Mouse (Mus musculus) limb, embryonic 12.5 days (tissue): Measurements from ENCODE around the gene Snrpd3. TPM values are rescaled to one million over a fixed set of nuclear protein-coding genes. Genes with fewer than 3 reads are reported as not detected.
"Not testable (repeated sequence)": the region's sequence is repeated elsewhere in the genome, so short reads cannot be mapped to it uniquely, and the experiment has no call there.

Experiments used
- ATAC-seq: fragments of 200-750 bp; cut with Nextera tagmentation; 2 replicates; pipeline ENCODE4 v1.8.0; 2017; ENCODE audit warnings: low read depth, moderate TSS enrichment; ENCODE audit not compliant: insufficient number of reproducible peaks, insufficient read depth, low FRiP score, low TSS enrichment
- H3K27ac ChIP-seq: fragments of 300-500 bp; sonication (generic); 2 replicates; pipeline ENCODE4 v1.5.1; 2016; ENCODE audit warnings: mild to moderate bottlenecking, moderate library complexity
- H3K27me3 ChIP-seq: fragments of 300-500 bp; sonication (generic); 2 replicates; pipeline ENCODE4 v1.6.1; 2016; ENCODE audit warnings: mild to moderate bottlenecking, moderate library complexity
- H3K36me3 ChIP-seq: fragments of 300-500 bp; sonication (generic); 2 replicates; pipeline ENCODE4 v1.6.1; 2016; ENCODE audit warnings: mild to moderate bottlenecking, moderate library complexity
- H3K4me1 ChIP-seq: fragments of 300-500 bp; sonication (generic); replicated peaks from 2 replicates; pipeline ENCODE4 v1.6.1; 2016
- H3K4me2 ChIP-seq: fragments of 300-500 bp; sonication (generic); 2 replicates; pipeline ENCODE4 v1.6.1; 2016; ENCODE audit warnings: mild to moderate bottlenecking, moderate library complexity
- H3K4me3 ChIP-seq: fragments of 300-500 bp; sonication (generic); replicated peaks from 2 replicates; pipeline ENCODE4 v1.5.1; 2016; ENCODE audit warnings: mild to moderate bottlenecking
- H3K9ac ChIP-seq: fragments of 300-500 bp; sonication (generic); replicated peaks from 2 replicates; pipeline ENCODE4 v1.6.1; 2016; ENCODE audit warnings: mild to moderate bottlenecking, moderate library complexity
- H3K9me3 ChIP-seq: fragments of 300-500 bp; sonication (generic); 2 replicates; pipeline ENCODE4 v1.6.1; 2016; ENCODE audit warnings: mild to moderate bottlenecking, moderate library complexity
- WGBS: fragments of 180-500 bp; shearing (Covaris S2); methylation state at CpG from one replicate; pipeline ENCODE4 v1.1.7; 2016; 5-methylcytosine and 5-hydroxymethylcytosine counted together
- polyA plus RNA-seq: library from polyadenylated mRNA; unstranded; fragments of >200 nt; fragmentation: Nextera tagmentation; extraction: Ambion mirVana; gene quantifications from 2 replicates; pipeline ENCODE4 v1.2.1, GENCODE M21; 2016

The Snrpd3 gene
- polyA plus RNA-seq, 1 experiment from 2014 or later, result 203 TPM

- Histone ChIP-seq H3K4me1 (no peaks in the 10 kb centered on the region), H3K9ac (no peak overlapping the region), H3K27me3 (no peaks in the 10 kb centered on the region), H3K9me3 (no peaks in the 10 kb centered on the region), H3K36me3 (no peaks in the 10 kb centered on the region), H3K27ac (no peak overlapping the region), H3K4me3 (no peak overlapping the region), H3K4me2 (no peak overlapping the region)
- no peak for ATAC-seq
- 55% methylated on average over 9 of the region's 9 CpGs for WGBS
These were observed 31.0 kb upstream of the Snrpd3 start for GRCm38 (mm10) chr10:75486086-75486979.

GRCm38 (mm10) chr10:75487131-75487530, 30.2 kb upstream of the Snrpd3 start:
- Histone ChIP-seq H3K4me1 (no peaks in the 10 kb centered on the region), H3K27ac (no peak overlapping the region), H3K27me3 (no peaks in the 10 kb centered on the region), H3K9me3 (no peaks in the 10 kb centered on the region), H3K4me2 (no peak overlapping the region), H3K4me3 (no peak overlapping the region), H3K9ac (no peak overlapping the region), H3K36me3 (no peaks in the 10 kb centered on the region)
- no peak for ATAC-seq
- WGBS, result 70% methylated on average over 3 of the region's 3 CpGs

GRCm38 (mm10) chr10:75489522-75489921, 27.8 kb upstream of the Snrpd3 start:
- no peak for ATAC-seq
- 65% methylated on average over 2 of the region's 2 CpGs for WGBS
- H3K4me1 ChIP-seq, result no peaks in the 10 kb centered on the region
- no peaks in the 10 kb centered on the region for H3K9me3 ChIP-seq
- H3K27ac ChIP-seq, result no peak overlapping the region
- no peaks in the 10 kb centered on the region for H3K36me3 ChIP-seq
- no peak overlapping the region for H3K9ac ChIP-seq
- no peak overlapping the region for H3K4me3 ChIP-seq
- H3K27me3 ChIP-seq, result no peaks in the 10 kb centered on the region
- no peak overlapping the region for H3K4me2 ChIP-seq

- Histone ChIP-seq H3K4me2 (no peak overlapping the region), H3K36me3 (no peaks in the 10 kb centered on the region), H3K9me3 (no peaks in the 10 kb centered on the region), H3K4me1 (no peaks in the 10 kb centered on the region), H3K4me3 (no peak overlapping the region), H3K27me3 (no peaks in the 10 kb centered on the region), H3K27ac (no peak overlapping the region), H3K9ac (no peak overlapping the region)
- 81% methylated on average over 2 of the region's 2 CpGs for WGBS
- no peak for ATAC-seq
These were observed 26.6 kb upstream of the Snrpd3 start for GRCm38 (mm10) chr10:75490731-75491130.

GRCm38 (mm10) chr10:75491234-75491935, 26.0 kb upstream of the Snrpd3 start:
- Histone ChIP-seq H3K27ac (no peak overlapping the region), H3K9me3 (no peaks in the 10 kb centered on the region), H3K36me3 (no peaks in the 10 kb centered on the region), H3K27me3 (no peaks in the 10 kb centered on the region), H3K4me1 (no peaks in the 10 kb centered on the region), H3K4me3 (no peak overlapping the region), H3K9ac (no peak overlapping the region), H3K4me2 (no peak overlapping the region)
- ATAC-seq, result no peak
- 90% methylated on average over 3 of the region's 3 CpGs for WGBS

GRCm38 (mm10) chr10:75491936-75492262, 25.5 kb upstream of the Snrpd3 start:
- Histone ChIP-seq H3K9me3 (no peaks in the 10 kb centered on the region), H3K4me3 (no peak overlapping the region), H3K9ac (no peak overlapping the region), H3K27ac (no peak overlapping the region), H3K36me3 (no peaks in the 10 kb centered on the region), H3K4me1 (no peaks in the 10 kb centered on the region), H3K27me3 (no peaks in the 10 kb centered on the region), H3K4me2 (no peak overlapping the region)
- 81% methylated on average over 2 of the region's 2 CpGs for WGBS
- ATAC-seq, result no peak

GRCm38 (mm10) chr10:75495304-75495703, 22.0 kb upstream of the Snrpd3 start:
- Histone ChIP-seq H3K4me1 (no peaks in the 10 kb centered on the region), H3K27ac (no peak overlapping the region), H3K9me3 (no peaks in the 10 kb centered on the region), H3K4me2 (no peak overlapping the region), H3K9ac (no peak overlapping the region), H3K4me3 (no peak overlapping the region), H3K36me3 (no peaks in the 10 kb centered on the region), H3K27me3 (no peaks in the 10 kb centered on the region)
- ATAC-seq, result no peak
- WGBS, result 68% methylated on average over 6 of the region's 6 CpGs

- no peak for ATAC-seq
These were observed 21.4 kb upstream of the Snrpd3 start for GRCm38 (mm10) chr10:75495921-75496320.

GRCm38 (mm10) chr10:75499214-75499613, 18.1 kb upstream of the Snrpd3 start:
- H3K9me3 ChIP-seq, H3K27me3 ChIP-seq, H3K27ac ChIP-seq, H3K9ac ChIP-seq, H3K4me2 ChIP-seq, ATAC-seq, H3K4me3 ChIP-seq, H3K4me1 ChIP-seq, H3K36me3 ChIP-seq: not testable (repeated sequence)
- WGBS, result 89% methylated on average over 7 of the region's 7 CpGs

More at GRCm38 (mm10) chr10:75495921-75496320, 21.4 kb upstream of the Snrpd3 start:
- Histone ChIP-seq H3K27me3 (no peaks in the 10 kb centered on the region), H3K36me3 (no peaks in the 10 kb centered on the region), H3K4me2 (no peak overlapping the region), H3K27ac (no peak overlapping the region), H3K9me3 (no peaks in the 10 kb centered on the region), H3K4me3 (no peak overlapping the region), H3K9ac (no peak overlapping the region), H3K4me1 (no peaks in the 10 kb centered on the region)

GRCm38 (mm10) chr10:75499791-75500190, 17.6 kb upstream of the Snrpd3 start:
- Histone ChIP-seq H3K4me2 (no peak overlapping the region), H3K4me3 (no peak overlapping the region), H3K27me3 (no peaks in the 10 kb centered on the region), H3K4me1 (no peaks in the 10 kb centered on the region), H3K36me3 (peaks cover 4% of the 10 kb centered on the region; the same call in 1 of the 2 replicates), H3K9ac (no peak overlapping the region), H3K9me3 (no peaks in the 10 kb centered on the region), H3K27ac (no peak overlapping the region)
- no peak for ATAC-seq
- 50% methylated on average over 3 of the region's 3 CpGs for WGBS

- 64% methylated on average over 7 of the region's 7 CpGs for WGBS
- H3K9ac ChIP-seq, result no peak overlapping the region
- peaks cover 4% of the 10 kb centered on the region; the same call in 1 of the 2 replicates for H3K36me3 ChIP-seq
- no peak overlapping the region for H3K4me3 ChIP-seq
- no peaks in the 10 kb centered on the region for H3K27me3 ChIP-seq
- H3K4me2 ChIP-seq, result no peak overlapping the region
- no peak for ATAC-seq
- no peaks in the 10 kb centered on the region for H3K4me1 ChIP-seq
- no peaks in the 10 kb centered on the region for H3K9me3 ChIP-seq
- no peak overlapping the region for H3K27ac ChIP-seq
These were observed 17.0 kb upstream of the Snrpd3 start for GRCm38 (mm10) chr10:75500345-75500744.
